9 mouse cellular contexts compared by ENCODE assay signal in the genomic region with DNA sequence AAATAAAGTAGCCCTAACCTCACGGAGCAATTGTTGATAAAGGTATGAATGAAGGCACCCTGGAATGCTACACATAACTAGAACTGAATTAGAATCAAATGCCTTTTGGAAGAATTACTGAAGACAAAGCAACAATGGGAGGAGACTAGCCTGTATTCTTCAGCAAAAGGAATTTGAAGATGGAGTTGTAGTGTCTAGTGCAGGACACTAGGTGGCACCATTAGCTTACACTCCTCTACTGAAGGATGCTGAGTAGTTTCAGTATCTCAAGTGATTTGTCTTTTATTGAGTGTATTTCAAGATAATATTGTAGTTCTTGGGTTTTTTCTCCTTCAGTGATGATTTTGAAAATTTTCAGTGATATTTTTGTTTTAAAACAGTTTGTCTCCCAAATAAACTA.
DNase-seq lines count a peak whose midpoint lies in the region; ATAC-seq and TF ChIP-seq lines count a peak whose summit lies in the region.
"Had no signal": no experiment of that assay in that cellular context is flagged by ENCODE, and none has a peak within 500 bp of the region (broad histone marks: within the 10 kb centered on the region; RNA-seq: fewer than 3 reads in every experiment).

No protein-coding gene starts in this region.

- H3K4me3 ChIP-seq in kidney, embryonic 15.5 days (replicated peaks), result no peak overlapping the region
- H3K4me3 ChIP-seq in gastrocnemius, adult 2 months, result no peak overlapping the region
- no peak overlapping the region for H3K4me3 ChIP-seq in layer of hippocampus, adult 2 months

- H3K9me3 ChIP-seq in kidney, embryonic 15.5 days (replicated peaks), result no peaks in the 10 kb centered on the region

- H3K9ac ChIP-seq in kidney, embryonic 15.5 days, result no peak overlapping the region

- WGBS in kidney, embryonic 15.5 days, result 45% methylated on average over 1 of the region's 1 CpGs

- H3K27ac ChIP-seq in kidney, embryonic 15.5 days, result no peak overlapping the region
- no peak overlapping the region for H3K27ac ChIP-seq in gastrocnemius, adult 2 months
- H3K27ac ChIP-seq in layer of hippocampus, adult 2 months, result no peak overlapping the region
- H3K27ac ChIP-seq: macrophage had no signal

- no peaks in the 10 kb centered on the region for H3K36me3 ChIP-seq in kidney, embryonic 15.5 days

- peak; percentile 95 for TF ChIP-seq CTCF in gastrocnemius, adult 2 months (IDR thresholded peaks at IDR 0.05)
- peak; percentile 98 for TF ChIP-seq CTCF in layer of hippocampus, adult 2 months (conservative IDR thresholded peaks at IDR 0.05)

- intact Hi-C loops in gastrocnemius, adult 2 months (cut with DNase I), result loop anchor here (1.0 to 5.0 kb wide), 4 partner anchors 360 to 606 kb away; no protein-coding TSS in a partner anchor

- H3K4me2 ChIP-seq in kidney, embryonic 15.5 days, result no peak overlapping the region

- DNase-seq in kidney, adult 11 months, result peak; percentile 26
- DNase-seq in WW6 (ENCODE audit: low read depth, low spot score), result peak; percentile 39
- DNase-seq in cerebellum, postnatal 36 days, result peak; percentile 58 to 73
- no peak for DNase-seq in gastrocnemius, adult 2 months
- peak; percentile 81 to 85 for DNase-seq in layer of hippocampus, adult 2 months (ENCODE audit: low spot score in 2 of 2)
- DNase-seq in lung, postnatal 14 days, result peak; percentile 68
- peak; percentile 52 for DNase-seq in right cerebral cortex, postnatal 25 days

- H3K4me1 ChIP-seq in kidney, embryonic 15.5 days, result 0 out of 2 replicates have a peak, but pooled peaks cover 2% of the 10 kb centered on the region

- no peak for ATAC-seq in kidney, embryonic 15.5 days (replicated peaks; ENCODE audit: low FRiP score)

- no peaks in the 10 kb centered on the region for H3K27me3 ChIP-seq in kidney, embryonic 15.5 days
